Mouse (Mus musculus): ENCODE results near the gene Klk14. TPM values are rescaled to one million over a fixed set of nuclear protein-coding genes. Genes with fewer than 3 reads are reported as not detected.

Gene Klk14
- polyA plus RNA-seq, 2 experiments from 2014 or later: not detected

Other genes with a start within 250 kb of the Klk14 start
- gene Cldnd2, start 249.6 kb upstream of the Klk14 start, polyA plus RNA-seq (2017; shearing (Covaris generic)): 1 to 10 TPM in 1 of 2 experiments, not detected in 1; 1.4 TPM
- gene Etfb, start 246.3 kb upstream of the Klk14 start, polyA plus RNA-seq (2017; shearing (Covaris generic)): 100 to 1,000 TPM; 235 to 271 TPM
- not detected for gene Gm45233, start 246.3 kb upstream of the Klk14 start, polyA plus RNA-seq (2017; shearing (Covaris generic))
- 1 to 10 TPM; 1.2 to 4.3 TPM for gene Vsig10l, start 227.3 kb upstream of the Klk14 start, polyA plus RNA-seq (2017; shearing (Covaris generic))
- gene Iglon5, start 200.3 kb upstream of the Klk14 start, polyA plus RNA-seq (2017; shearing (Covaris generic)): not detected
- not detected for gene 4931406B18Rik, start 184.5 kb upstream of the Klk14 start, polyA plus RNA-seq (2017; shearing (Covaris generic))
- gene Cd33, start 146.0 kb upstream of the Klk14 start, polyA plus RNA-seq (2017; shearing (Covaris generic)): not detected
- 1 to 10 TPM; 3.2 to 3.4 TPM for gene Zfp658, start 128.2 kb upstream of the Klk14 start, polyA plus RNA-seq (2017; shearing (Covaris generic))
- 10 to 100 TPM in 1 of 2 experiments, 1 to 10 TPM in 1; 9.4 to 10.9 TPM for gene Zfp719, start 110.8 kb upstream of the Klk14 start, polyA plus RNA-seq (2017; shearing (Covaris generic))
- under 1 TPM in 1 of 2 experiments, not detected in 1; 0.20 TPM for gene Zfp819, start 83.2 kb upstream of the Klk14 start, polyA plus RNA-seq (2017; shearing (Covaris generic))
- gene Ceacam18, start 55.7 kb upstream of the Klk14 start, polyA plus RNA-seq (2017; shearing (Covaris generic)): not detected
- under 1 TPM in 1 of 2 experiments, not detected in 1; 0.34 TPM for gene Siglece, start 30.3 kb upstream of the Klk14 start, polyA plus RNA-seq (2017; shearing (Covaris generic))
- 1 to 10 TPM; 1.2 to 1.3 TPM for gene Ctu1, start 18.4 kb upstream of the Klk14 start, polyA plus RNA-seq (2017; shearing (Covaris generic))
- not detected for gene Klk13, start 22.1 kb downstream of the Klk14 start, polyA plus RNA-seq (2017; shearing (Covaris generic))
- gene Klk12, start 78.5 kb downstream of the Klk14 start, polyA plus RNA-seq (2017; shearing (Covaris generic)): not detected
- under 1 TPM in 1 of 2 experiments, not detected in 1; 0.36 TPM for gene Klk11, start 84.2 kb downstream of the Klk14 start, polyA plus RNA-seq (2017; shearing (Covaris generic))
- under 1 TPM in 1 of 2 experiments, not detected in 1; 0.32 TPM for gene Klk10, start 90.6 kb downstream of the Klk14 start, polyA plus RNA-seq (2017; shearing (Covaris generic))
- not detected for gene Klk9, start 101.5 kb downstream of the Klk14 start, polyA plus RNA-seq (2017; shearing (Covaris generic))
- 100 to 1,000 TPM; 179 to 197 TPM for gene Klk8, start 107.2 kb downstream of the Klk14 start, polyA plus RNA-seq (2017; shearing (Covaris generic))
- not detected for gene Klk7, start 120.9 kb downstream of the Klk14 start, polyA plus RNA-seq (2017; shearing (Covaris generic))
- not detected for gene Klk6, start 134.1 kb downstream of the Klk14 start, polyA plus RNA-seq (2017; shearing (Covaris generic))
- gene Klk5, start 151.6 kb downstream of the Klk14 start, polyA plus RNA-seq (2017; shearing (Covaris generic)): not detected
- gene Klk4, start 190.7 kb downstream of the Klk14 start, polyA plus RNA-seq (2017; shearing (Covaris generic)): not detected
- not detected for gene Klk15, start 243.3 kb downstream of the Klk14 start, polyA plus RNA-seq (2017; shearing (Covaris generic))

Measured in activated CD4-positive, CD25-positive, alpha-beta regulatory T cell, adult 4 months (primary cell).